Mouse (Mus musculus) forebrain, embryonic 10.5 days (tissue): ENCODE measurements at regions not wholly inside any gene's neighbourhood (a gene's known extent, or its start where the extent isn't known, plus 50 kb on each side); places are given as distances from the start of the nearest gene placed in this dataset.
"Not testable (repeated sequence)": the region's sequence is repeated elsewhere in the genome, so short reads cannot be mapped to it uniquely, and the experiment has no call there.

ENCODE experiments used
- DNase-seq: peaks from one replicate; pipeline ENCODE4 v3.0.0-alpha.2; 2017; ENCODE audit warnings: low spot score; ENCODE audit errors: extremely low spot score
- H3K27ac ChIP-seq: fragments of 300-500 bp; sonication (generic); 2 replicates; pipeline ENCODE4 v1.5.1; 2016; ENCODE audit warnings: mild to moderate bottlenecking
- H3K27me3 ChIP-seq: fragments of 300-500 bp; sonication (generic); 2 replicates; pipeline ENCODE4 v1.6.1; 2016; ENCODE audit warnings: mild to moderate bottlenecking; ENCODE audit not compliant: poor library complexity, severe bottlenecking
- H3K36me3 ChIP-seq: fragments of 300-500 bp; sonication (generic); replicated peaks from 2 replicates; pipeline ENCODE4 v1.6.1; 2016; ENCODE audit warnings: mild to moderate bottlenecking, moderate library complexity
- H3K4me1 ChIP-seq: fragments of 300-500 bp; sonication (generic); 2 replicates; pipeline ENCODE4 v1.6.1; 2016
- H3K4me3 ChIP-seq: fragments of 300-500 bp; sonication (generic); 2 replicates; pipeline ENCODE4 v1.5.1; 2016; ENCODE audit warnings: mild to moderate bottlenecking, moderate library complexity
- H3K9me3 ChIP-seq: fragments of 300-500 bp; sonication (generic); 2 replicates; pipeline ENCODE4 v1.6.1; 2016; ENCODE audit warnings: mild to moderate bottlenecking, moderate library complexity
- WGBS: fragments of 180-500 bp; shearing (Covaris S2); methylation state at CpG from one replicate; pipeline ENCODE4 v1.1.7; 2016; 5-methylcytosine and 5-hydroxymethylcytosine counted together

- Histone ChIP-seq H3K4me3 (no peak overlapping the region), H3K27ac (no peak overlapping the region), H3K4me1 (no peaks in the 10 kb centered on the region), H3K27me3 (no peaks in the 10 kb centered on the region), H3K36me3 (no peaks in the 10 kb centered on the region), H3K9me3 (no peaks in the 10 kb centered on the region)
- DNase-seq, result no peak
- WGBS, result 34% methylated on average over 12 of the region's 12 CpGs
Measured at GRCm38 (mm10) chr5:18502831-18503230, 142.7 kb upstream of the Gnai1 start.

GRCm38 (mm10) chr5:18494305-18494704, 134.2 kb upstream of the Gnai1 start:
- H3K4me3 ChIP-seq, result no peak overlapping the region
- WGBS, result 83% methylated on average over 4 of the region's 4 CpGs
- no peaks in the 10 kb centered on the region for H3K27me3 ChIP-seq
- H3K4me1 ChIP-seq, result no peaks in the 10 kb centered on the region
- H3K9me3 ChIP-seq, result no peaks in the 10 kb centered on the region
- no peak overlapping the region for H3K27ac ChIP-seq
- DNase-seq, result no peak
- H3K36me3 ChIP-seq, result no peaks in the 10 kb centered on the region

GRCm38 (mm10) chr5:18489709-18490108, 129.6 kb upstream of the Gnai1 start:
- Histone ChIP-seq H3K9me3 (no peaks in the 10 kb centered on the region), H3K27me3 (no peaks in the 10 kb centered on the region), H3K27ac (no peak overlapping the region), H3K36me3 (no peaks in the 10 kb centered on the region), H3K4me3 (no peak overlapping the region), H3K4me1 (no peaks in the 10 kb centered on the region)
- no peak for DNase-seq
- 96% methylated on average over 3 of the region's 3 CpGs for WGBS

- Histone ChIP-seq H3K27ac (no peak overlapping the region), H3K4me3 (no peak overlapping the region), H3K9me3 (no peaks in the 10 kb centered on the region), H3K27me3 (no peaks in the 10 kb centered on the region), H3K4me1 (no peaks in the 10 kb centered on the region), H3K36me3 (no peaks in the 10 kb centered on the region)
- no peak for DNase-seq
- 48% methylated on average over 1 of the region's 1 CpGs for WGBS
Measured at GRCm38 (mm10) chr5:18487076-18487772, 127.1 kb upstream of the Gnai1 start.

GRCm38 (mm10) chr5:18484376-18484775, 124.2 kb upstream of the Gnai1 start:
- Histone ChIP-seq H3K4me3 (no peak overlapping the region), H3K36me3 (no peaks in the 10 kb centered on the region), H3K27me3 (no peaks in the 10 kb centered on the region), H3K27ac (no peak overlapping the region), H3K4me1 (no peaks in the 10 kb centered on the region), H3K9me3 (no peaks in the 10 kb centered on the region)
- DNase-seq, result no peak

- no peak overlapping the region for H3K27ac ChIP-seq
- no peaks in the 10 kb centered on the region for H3K4me1 ChIP-seq
- H3K27me3 ChIP-seq, result no peaks in the 10 kb centered on the region
- no peak overlapping the region for H3K4me3 ChIP-seq
- WGBS, result 87% methylated on average over 7 of the region's 7 CpGs
- H3K9me3 ChIP-seq, result no peaks in the 10 kb centered on the region
- DNase-seq, result no peak
- no peaks in the 10 kb centered on the region for H3K36me3 ChIP-seq
Measured at GRCm38 (mm10) chr5:18478420-18478819, 118.3 kb upstream of the Gnai1 start.

- Histone ChIP-seq H3K4me3 (no peak overlapping the region), H3K9me3 (no peaks in the 10 kb centered on the region), H3K4me1 (no peaks in the 10 kb centered on the region), H3K36me3 (no peaks in the 10 kb centered on the region), H3K27me3 (no peaks in the 10 kb centered on the region), H3K27ac (no peak overlapping the region)
- DNase-seq, result no peak
- 92% methylated on average over 6 of the region's 6 CpGs for WGBS
Measured at GRCm38 (mm10) chr5:18477372-18478017, 117.3 kb upstream of the Gnai1 start.

GRCm38 (mm10) chr5:18472114-18472513, 112.0 kb upstream of the Gnai1 start:
- no peaks in the 10 kb centered on the region for H3K4me1 ChIP-seq
- no peak overlapping the region for H3K27ac ChIP-seq
- H3K36me3 ChIP-seq, result no peaks in the 10 kb centered on the region
- DNase-seq, result no peak
- no peak overlapping the region for H3K4me3 ChIP-seq
- H3K9me3 ChIP-seq, result no peaks in the 10 kb centered on the region
- H3K27me3 ChIP-seq, result no peaks in the 10 kb centered on the region

GRCm38 (mm10) chr5:18457771-18458170, 97.6 kb upstream of the Gnai1 start:
- WGBS, result 87% methylated on average over 1 of the region's 1 CpGs
- no peak overlapping the region for H3K27ac ChIP-seq
- H3K36me3 ChIP-seq, result no peaks in the 10 kb centered on the region
- no peak overlapping the region for H3K4me3 ChIP-seq
- no peak for DNase-seq
- peaks cover 3% of the 10 kb centered on the region; the same call in 1 of the 2 replicates for H3K4me1 ChIP-seq
- no peaks in the 10 kb centered on the region for H3K9me3 ChIP-seq
- H3K27me3 ChIP-seq, result no peaks in the 10 kb centered on the region

- Histone ChIP-seq H3K9me3 (no peaks in the 10 kb centered on the region), H3K36me3 (no peaks in the 10 kb centered on the region), H3K4me3 (no peak overlapping the region), H3K27me3 (no peaks in the 10 kb centered on the region), H3K4me1 (peaks cover 3% of the 10 kb centered on the region; the same call in 1 of the 2 replicates), H3K27ac (no peak overlapping the region)
- no peak for DNase-seq
- WGBS, result 87% methylated on average over 1 of the region's 1 CpGs
Measured at GRCm38 (mm10) chr5:18456196-18456595, 96.0 kb upstream of the Gnai1 start.

- not testable (repeated sequence) for H3K36me3 ChIP-seq, H3K9me3 ChIP-seq, H3K4me1 ChIP-seq, H3K27ac ChIP-seq, H3K4me3 ChIP-seq, DNase-seq, H3K27me3 ChIP-seq
- 57% methylated on average over 6 of the region's 6 CpGs for WGBS
Measured at GRCm38 (mm10) chr5:18452871-18453757, 93.0 kb upstream of the Gnai1 start.

GRCm38 (mm10) chr5:18449261-18449660, 89.1 kb upstream of the Gnai1 start:
- no peak for DNase-seq
- 90% methylated on average over 3 of the region's 3 CpGs for whole genome bisulfite sequencing
- H3K4me1 ChIP-seq, result no peaks in the 10 kb centered on the region
- no peaks in the 10 kb centered on the region for H3K36me3 ChIP-seq
- no peak overlapping the region for H3K4me3 ChIP-seq
- H3K9me3 ChIP-seq, result no peaks in the 10 kb centered on the region
- H3K27me3 ChIP-seq, result no peaks in the 10 kb centered on the region
- no peak overlapping the region for H3K27ac ChIP-seq

- H3K4me1 ChIP-seq, result no peaks in the 10 kb centered on the region
- no peak overlapping the region for H3K4me3 ChIP-seq
- 89% methylated on average over 5 of the region's 5 CpGs for WGBS
- no peak overlapping the region for H3K27ac ChIP-seq
- H3K36me3 ChIP-seq, result no peaks in the 10 kb centered on the region
- H3K9me3 ChIP-seq, result no peaks in the 10 kb centered on the region
- DNase-seq, result no peak
- H3K27me3 ChIP-seq, result no peaks in the 10 kb centered on the region
Measured at GRCm38 (mm10) chr5:18448330-18448670, 88.1 kb upstream of the Gnai1 start.
